Mouse (Mus musculus): ENCODE data around the gene Gm49361.

Gene Gm49361

DNA sequence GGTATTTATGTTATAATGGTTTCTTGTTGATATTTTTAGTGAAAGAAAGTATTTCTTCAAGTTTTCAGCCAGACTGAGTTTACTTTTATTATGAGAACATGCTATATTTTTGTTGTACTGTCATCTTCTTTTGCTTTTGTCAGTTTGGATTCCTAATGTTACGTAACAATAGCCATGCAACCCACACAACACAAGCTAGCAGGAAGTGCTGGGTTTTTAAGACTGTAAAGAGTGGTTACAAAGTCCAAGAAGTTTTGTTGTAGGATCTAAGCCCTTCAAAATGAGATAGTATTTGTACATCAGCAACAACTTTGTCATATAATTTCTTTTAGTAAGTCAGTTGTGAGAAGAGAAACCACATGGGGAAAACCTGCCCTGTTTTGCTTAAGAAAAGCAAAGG, 128.2 kb downstream of the Gm49361 start:
- no peak for DNase-seq

DNA sequence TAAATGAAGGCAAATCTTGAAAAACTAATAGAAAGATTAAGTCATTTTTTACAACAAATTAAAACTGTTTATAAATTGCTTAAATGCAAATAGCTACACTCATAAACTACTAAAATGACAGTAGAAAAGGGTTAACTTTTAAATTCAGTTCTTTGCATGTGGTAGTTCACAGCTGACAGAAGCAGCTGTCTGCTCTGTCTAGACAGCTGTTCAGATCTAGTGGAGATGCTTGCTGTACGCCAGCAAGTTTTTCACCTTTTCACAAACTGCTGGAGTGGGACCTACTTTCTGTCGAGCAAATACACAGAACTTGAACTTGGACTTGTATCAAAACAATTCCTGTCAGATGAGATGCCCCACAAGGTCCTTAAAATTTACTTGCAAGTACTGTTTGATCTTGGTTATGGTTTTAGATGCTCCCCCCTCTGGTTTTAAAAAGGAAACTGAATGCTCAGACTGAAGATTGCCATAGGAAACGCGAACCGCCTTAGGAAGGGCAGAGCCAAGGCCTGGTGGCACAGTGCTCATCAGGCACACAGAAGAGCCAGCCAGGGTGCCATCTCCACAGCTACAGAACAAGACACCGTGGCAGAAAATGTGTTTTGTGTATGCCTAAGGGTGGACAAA, 129.5 kb downstream of the Gm49361 start:
- DNase-seq: no peak

- DNase-seq: no peak
These were observed 130.1 kb downstream of the Gm49361 start for GRCm38 (mm10) chr14:57615828-57616227.

- no peak for DNase-seq
These were observed 134.9 kb downstream of the Gm49361 start for GRCm38 (mm10) chr14:57611034-57611433.

- no peak for DNase-seq
These were observed 136.0 kb downstream of the Gm49361 start for GRCm38 (mm10) chr14:57609816-57610329.

DNA sequence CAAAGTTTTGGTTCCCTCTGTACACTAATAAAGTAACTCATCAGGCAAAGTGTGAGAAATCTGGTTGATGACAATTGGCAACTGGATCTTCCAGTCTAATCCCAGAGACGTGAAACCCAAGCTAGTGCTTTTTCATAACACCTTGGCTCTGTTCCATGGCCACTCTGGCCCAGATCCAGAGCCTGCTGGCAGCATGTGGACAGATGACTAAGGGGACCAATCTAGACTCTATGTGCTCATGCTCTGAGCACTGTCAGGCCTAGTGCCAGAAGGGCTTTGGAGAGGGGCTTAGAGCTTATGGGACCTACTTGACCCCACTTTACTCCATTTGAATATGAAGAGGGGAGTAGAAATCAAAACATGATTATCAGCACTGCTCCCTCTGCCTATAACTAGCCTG, 138.4 kb downstream of the Gm49361 start:
- DNase-seq: peak in 1 of 2 experiments; percentile 7

DNA sequence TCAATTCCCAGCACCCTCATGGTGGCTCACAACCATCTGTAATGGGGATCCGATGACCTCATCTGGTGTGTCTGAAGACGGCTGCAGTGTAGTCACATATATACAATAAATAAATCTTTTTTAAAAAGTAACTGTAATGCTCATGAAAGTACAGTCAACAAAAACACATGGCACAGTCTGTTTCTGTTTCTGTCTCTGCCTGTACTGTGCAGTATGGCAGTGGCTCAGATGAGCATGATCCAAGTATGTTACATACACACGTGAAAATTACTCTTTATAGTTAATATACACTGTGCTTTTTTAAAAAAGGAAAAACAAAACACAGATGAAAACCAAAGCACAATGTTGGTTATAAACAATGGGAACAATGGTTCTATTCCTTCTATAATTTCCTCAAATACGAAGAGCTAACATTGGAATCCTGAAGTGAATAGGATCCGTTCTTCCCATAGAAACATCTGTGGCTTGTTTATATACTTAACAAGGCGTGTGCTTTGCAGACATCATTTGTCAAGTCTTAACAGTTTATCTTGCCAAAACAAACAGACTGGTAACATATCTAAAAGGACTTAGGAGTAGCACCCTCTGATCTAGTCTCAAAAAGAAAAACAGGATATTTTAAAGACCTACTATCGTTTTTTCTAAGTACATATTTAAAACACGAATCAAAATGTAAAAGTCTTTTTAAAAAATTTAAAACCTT, 139.1 kb downstream of the Gm49361 start:
- no peak for DNase-seq

DNA sequence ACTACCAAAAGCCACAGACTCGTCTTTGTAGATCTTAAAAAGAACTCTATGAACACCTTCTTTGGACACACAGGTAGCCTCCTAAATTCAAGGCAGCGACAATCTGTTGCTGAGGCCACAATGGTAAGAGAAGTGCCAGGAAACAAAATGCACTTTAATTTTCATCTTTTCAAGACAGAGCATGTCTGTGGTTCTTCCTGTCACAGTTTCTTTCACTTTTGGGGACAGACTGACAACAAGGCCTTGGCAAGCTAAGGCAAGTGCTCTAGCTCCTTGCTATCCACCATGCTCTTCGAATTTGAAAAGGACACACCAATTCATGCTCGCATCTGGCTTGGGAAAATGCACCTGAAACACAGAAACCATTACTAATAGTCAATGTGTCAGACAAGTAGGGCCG, 152.6 kb downstream of the Gm49361 start:
- DNase-seq: no peak
